Mouse (Mus musculus) brain, adult 2 months (tissue): ENCODE measurements around the gene Slc39a7.

Source experiments
- DNase-seq: peaks from one replicate; pipeline ENCODE4 v3.0.0; 2011; ENCODE audit warnings: low read depth, low spot score

Gene Slc39a7

GRCm38 (mm10) chr17:34031465-34032173 lies at the start of gene Slc39a7, which contains the start of gene Rxrb:
Gene Slc39a7 (minus strand): TSS chr17:34031682.
Gene Rxrb (plus strand): TSS chr17:34031812.
- DNase-seq, result peak; percentile 99

GRCm38 (mm10) chr17:34079621-34080020 lies 48.1 kb upstream of the Slc39a7 start:
- DNase-seq, result peak; percentile 91

GRCm38 (mm10) chr17:34079002-34079401 lies 47.5 kb upstream of the Slc39a7 start:
- DNase-seq, result no peak

- no peak for DNase-seq
Observed at GRCm38 (mm10) chr17:34078148-34078547, 46.7 kb upstream of the Slc39a7 start.

- DNase-seq, result peak; percentile 83
Observed at GRCm38 (mm10) chr17:34077549-34077948, 46.1 kb upstream of the Slc39a7 start.

- DNase-seq, result peak; percentile 68
Observed at GRCm38 (mm10) chr17:34075271-34075670, 43.8 kb upstream of the Slc39a7 start.

- DNase-seq, result no peak
Observed at GRCm38 (mm10) chr17:34072091-34072490, 40.6 kb upstream of the Slc39a7 start.

GRCm38 (mm10) chr17:34068864-34069263 lies 37.4 kb upstream of the Slc39a7 start:
- peak; percentile 8 for DNase-seq

- DNase-seq, result no peak
Observed at GRCm38 (mm10) chr17:34057224-34057623, 25.7 kb upstream of the Slc39a7 start.

GRCm38 (mm10) chr17:34047404-34048050 lies 16.0 kb upstream of the Slc39a7 start:
- no peak for DNase-seq

- no peak for DNase-seq
Observed at GRCm38 (mm10) chr17:34045941-34046340, 14.5 kb upstream of the Slc39a7 start.

GRCm38 (mm10) chr17:34039562-34040450 lies 8.3 kb upstream of the Slc39a7 start:
- DNase-seq, result no peak

GRCm38 (mm10) chr17:34038878-34039561 lies 7.5 kb upstream of the Slc39a7 start, which contains the start of gene Col11a2:
Gene Col11a2 (plus strand): TSS chr17:34039437.
- DNase-seq, result no peak

- DNase-seq, result peak; percentile 89
Observed at GRCm38 (mm10) chr17:34038440-34038839, 7.0 kb upstream of the Slc39a7 start.

GRCm38 (mm10) chr17:34037241-34037640 lies 5.8 kb upstream of the Slc39a7 start:
- no peak for DNase-seq

GRCm38 (mm10) chr17:34036647-34037046 lies 5.2 kb upstream of the Slc39a7 start:
- DNase-seq, result peak; percentile 58

- no peak for DNase-seq
Observed at GRCm38 (mm10) chr17:34035517-34035916, 4.0 kb upstream of the Slc39a7 start.

- DNase-seq, result peak; percentile 73
Observed at GRCm38 (mm10) chr17:34034064-34034463, 2.6 kb upstream of the Slc39a7 start.

GRCm38 (mm10) chr17:34033441-34033840 lies 2.0 kb upstream of the Slc39a7 start:
- DNase-seq, result no peak

- no peak for DNase-seq
Observed at GRCm38 (mm10) chr17:34032806-34033205, 1.3 kb upstream of the Slc39a7 start.

- peak; percentile 65 for DNase-seq
Observed at GRCm38 (mm10) chr17:34032174-34032632, 721 bp upstream of the Slc39a7 start.
